Mouse (Mus musculus) heart, embryonic 11.5 days (tissue): Measurements from ENCODE around the gene Cdkl4. TPM values are rescaled to one million over a fixed set of nuclear protein-coding genes. Genes with fewer than 3 reads are reported as not detected.

ENCODE experiments used
- ATAC-seq: fragments of 200-750 bp; cut with Nextera tagmentation; replicated peaks from 2 replicates; pipeline ENCODE4 v1.8.0; 2017; ENCODE audit warnings: moderate library complexity; ENCODE audit not compliant: insufficient number of reproducible peaks, low FRiP score, low TSS enrichment
- H3K27ac ChIP-seq: fragments of 300-500 bp; sonication (generic); 2 replicates; pipeline ENCODE4 v1.5.1; 2014; ENCODE audit warnings: mild to moderate bottlenecking, low read depth, low read length
- H3K27me3 ChIP-seq: fragments of 300-500 bp; sonication (generic); 2 replicates; pipeline ENCODE4 v1.6.1; 2014; ENCODE audit warnings: mild to moderate bottlenecking, low read length, mixed read lengths; ENCODE audit not compliant: control insufficient read depth, insufficient read depth
- H3K36me3 ChIP-seq: fragments of 300-500 bp; sonication (generic); 2 replicates; pipeline ENCODE4 v1.6.1; 2014; ENCODE audit warnings: mild to moderate bottlenecking, low read length, moderate library complexity, mixed read lengths; ENCODE audit not compliant: control insufficient read depth, insufficient read depth
- H3K4me1 ChIP-seq: fragments of 300-500 bp; sonication (generic); 2 replicates; pipeline ENCODE4 v1.6.1; 2014; ENCODE audit warnings: low read length; ENCODE audit not compliant: control insufficient read depth, insufficient read depth
- H3K4me2 ChIP-seq: fragments of 300-500 bp; sonication (generic); 2 replicates; pipeline ENCODE4 v1.6.1; 2014; ENCODE audit warnings: mild to moderate bottlenecking, moderate library complexity
- H3K4me3 ChIP-seq: fragments of 300-500 bp; sonication (generic); 2 replicates; pipeline ENCODE4 v1.5.1; 2014; ENCODE audit warnings: low read depth, low read length
- H3K9ac ChIP-seq: fragments of 300-500 bp; sonication (generic); 2 replicates; pipeline ENCODE4 v1.6.1; 2014; ENCODE audit warnings: mild to moderate bottlenecking, low read depth, low read length, moderate library complexity
- H3K9me3 ChIP-seq: fragments of 300-500 bp; sonication (generic); replicated peaks from 2 replicates; pipeline ENCODE4 v1.6.1; 2016; ENCODE audit warnings: low read length; ENCODE audit not compliant: control insufficient read depth
- WGBS: fragments of 180-500 bp; shearing (Covaris S2); extraction: QIAGEN DNeasy Blood & Tissue Kit; methylation state at CpG from one replicate; pipeline ENCODE4 v1.1.7; 2014; ENCODE audit not compliant: insufficient replicate concordance; 5-methylcytosine and 5-hydroxymethylcytosine counted together
- polyA plus RNA-seq: library from polyadenylated mRNA; unstranded; fragments of >200 nt; fragmentation: Nextera tagmentation; extraction: Ambion mirVana; gene quantifications from 2 replicates; pipeline ENCODE4 v1.2.1, GENCODE M21; 2014

The Cdkl4 gene
- polyA plus RNA-seq, 1 experiment from 2014 or later: not detected

- no peaks in the 10 kb centered on the region for H3K4me1 ChIP-seq
- 61% methylated on average over 9 of the region's 9 CpGs for WGBS
- H3K4me3 ChIP-seq: no peak overlapping the region
- no peak for ATAC-seq
- no peaks in the 10 kb centered on the region for H3K27me3 ChIP-seq
- no peaks in the 10 kb centered on the region for H3K36me3 ChIP-seq
- no peaks in the 10 kb centered on the region for H3K9me3 ChIP-seq
- no peak overlapping the region for H3K4me2 ChIP-seq
- H3K9ac ChIP-seq: no peak overlapping the region
- H3K27ac ChIP-seq: no peak overlapping the region
Measured at GRCm38 (mm10) chr17:80517244-80517643, 60.4 kb downstream of the Cdkl4 start.

GRCm38 (mm10) chr17:80515956-80516355 is 61.7 kb downstream of the Cdkl4 start:
- Histone ChIP-seq H3K9ac (no peak overlapping the region), H3K27me3 (no peaks in the 10 kb centered on the region), H3K27ac (no peak overlapping the region), H3K4me1 (no peaks in the 10 kb centered on the region), H3K4me2 (no peak overlapping the region), H3K4me3 (no peak overlapping the region), H3K36me3 (no peaks in the 10 kb centered on the region), H3K9me3 (no peaks in the 10 kb centered on the region)
- no peak for ATAC-seq
- WGBS: 81% methylated on average over 9 of the region's 9 CpGs

- Histone ChIP-seq H3K4me3 (no peak overlapping the region), H3K4me1 (no peaks in the 10 kb centered on the region), H3K9ac (no peak overlapping the region), H3K4me2 (no peak overlapping the region), H3K27ac (no peak overlapping the region), H3K36me3 (no peaks in the 10 kb centered on the region), H3K27me3 (no peaks in the 10 kb centered on the region), H3K9me3 (no peaks in the 10 kb centered on the region)
- ATAC-seq: no peak
- WGBS: 93% methylated on average over 7 of the region's 7 CpGs
Measured at GRCm38 (mm10) chr17:80515513-80515912, 62.1 kb downstream of the Cdkl4 start.

- Histone ChIP-seq H3K4me3 (no peak overlapping the region), H3K9me3 (no peaks in the 10 kb centered on the region), H3K27me3 (no peaks in the 10 kb centered on the region), H3K4me2 (no peak overlapping the region), H3K36me3 (no peaks in the 10 kb centered on the region), H3K9ac (no peak overlapping the region), H3K4me1 (no peaks in the 10 kb centered on the region), H3K27ac (no peak overlapping the region)
- WGBS: 29% methylated on average over 8 of the region's 8 CpGs
- ATAC-seq: no peak
Measured at GRCm38 (mm10) chr17:80513766-80514165, 63.8 kb downstream of the Cdkl4 start.

- WGBS: 78% methylated on average over 3 of the region's 3 CpGs
- H3K9ac ChIP-seq: no peak overlapping the region
- no peaks in the 10 kb centered on the region for H3K36me3 ChIP-seq
- no peak overlapping the region for H3K4me2 ChIP-seq
- H3K9me3 ChIP-seq: no peaks in the 10 kb centered on the region
- no peak overlapping the region for H3K27ac ChIP-seq
- no peaks in the 10 kb centered on the region for H3K4me1 ChIP-seq
- ATAC-seq: no peak
- H3K4me3 ChIP-seq: no peak overlapping the region
- H3K27me3 ChIP-seq: no peaks in the 10 kb centered on the region
Measured at GRCm38 (mm10) chr17:80510459-80510855, 67.2 kb downstream of the Cdkl4 start.

- H3K9ac ChIP-seq: no peak overlapping the region
- H3K4me3 ChIP-seq: no peak overlapping the region
- no peaks in the 10 kb centered on the region for H3K4me1 ChIP-seq
- ATAC-seq: no peak
- 28% methylated on average over 4 of the region's 4 CpGs for WGBS
- no peaks in the 10 kb centered on the region for H3K36me3 ChIP-seq
- no peak overlapping the region for H3K4me2 ChIP-seq
- no peak overlapping the region for H3K27ac ChIP-seq
- H3K27me3 ChIP-seq: no peaks in the 10 kb centered on the region
- H3K9me3 ChIP-seq: 0 out of 2 replicates have a peak, but pooled peaks cover 2% of the 10 kb centered on the region
Measured at GRCm38 (mm10) chr17:80509494-80510458, 67.8 kb downstream of the Cdkl4 start.

GRCm38 (mm10) chr17:80505766-80506165 is 71.8 kb downstream of the Cdkl4 start:
- no peaks in the 10 kb centered on the region for H3K27me3 ChIP-seq
- H3K4me2 ChIP-seq: no peak overlapping the region
- no peak overlapping the region for H3K4me3 ChIP-seq
- 64% methylated on average over 6 of the region's 6 CpGs for WGBS
- peaks cover 5% of the 10 kb centered on the region; the same call in 1 of the 2 replicates for H3K4me1 ChIP-seq
- H3K36me3 ChIP-seq: no peaks in the 10 kb centered on the region
- H3K9me3 ChIP-seq: 0 out of 2 replicates have a peak, but pooled peaks cover 2% of the 10 kb centered on the region
- no peak overlapping the region for H3K9ac ChIP-seq
- no peak for ATAC-seq
- H3K27ac ChIP-seq: no peak overlapping the region

- no peaks in the 10 kb centered on the region for H3K27me3 ChIP-seq
- no peaks in the 10 kb centered on the region for H3K36me3 ChIP-seq
- whole genome bisulfite sequencing: 66% methylated on average over 4 of the region's 4 CpGs
- no peak overlapping the region for H3K4me2 ChIP-seq
- 0 out of 2 replicates have a peak, but pooled peaks cover 2% of the 10 kb centered on the region for H3K9me3 ChIP-seq
- H3K4me3 ChIP-seq: no peak overlapping the region
- peaks cover 5% of the 10 kb centered on the region; the same call in 1 of the 2 replicates for H3K4me1 ChIP-seq
- no peak overlapping the region for H3K27ac ChIP-seq
- H3K9ac ChIP-seq: no peak overlapping the region
- no peak for ATAC-seq
Measured at GRCm38 (mm10) chr17:80505342-80505741, 72.3 kb downstream of the Cdkl4 start.
